Mouse (Mus musculus) spleen, postnatal 4 days (tissue): Measurements from ENCODE around the gene Jsrp1.

ENCODE experiments used
- DNase-seq, 2 experiments: peaks; one replicate each; pipeline ENCODE4 v3.0.0; 2022; ENCODE audit warnings: low spot score in 2 of 2

Gene Jsrp1

GRCm38 (mm10) chr10:80792175-80793032, 20.9 kb downstream of the Jsrp1 start:
- DNase-seq: peak in 1 of 2 experiments; percentile 69

GRCm38 (mm10) chr10:80791476-80792174, 21.7 kb downstream of the Jsrp1 start:
- no peak for DNase-seq

GRCm38 (mm10) chr10:80790761-80791404, 22.4 kb downstream of the Jsrp1 start:
- no peak for DNase-seq

DNA sequence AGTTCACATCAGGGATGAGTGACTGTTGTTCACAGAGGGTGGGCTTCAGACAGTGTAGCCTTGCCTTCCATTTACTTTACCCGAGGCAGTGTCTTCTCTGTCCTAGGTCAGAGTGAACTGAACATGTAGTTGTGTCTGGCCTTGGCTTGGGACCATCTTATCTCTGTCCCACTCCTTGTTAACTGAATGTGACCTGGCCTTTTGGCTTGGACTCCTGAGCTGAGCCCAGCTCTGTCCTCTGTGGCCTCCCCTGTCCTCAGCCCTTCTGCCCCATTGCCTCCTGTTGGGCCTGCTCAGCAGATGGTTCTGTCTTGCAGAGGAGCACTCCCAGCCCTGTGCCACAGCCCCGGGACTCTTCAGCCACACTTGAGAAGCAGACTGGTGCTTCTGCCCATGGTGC, 25.8 kb downstream of the Jsrp1 start:
- no peak for DNase-seq

- DNase-seq: no peak
Measured at GRCm38 (mm10) chr10:80785963-80786362, 27.3 kb downstream of the Jsrp1 start.

DNA sequence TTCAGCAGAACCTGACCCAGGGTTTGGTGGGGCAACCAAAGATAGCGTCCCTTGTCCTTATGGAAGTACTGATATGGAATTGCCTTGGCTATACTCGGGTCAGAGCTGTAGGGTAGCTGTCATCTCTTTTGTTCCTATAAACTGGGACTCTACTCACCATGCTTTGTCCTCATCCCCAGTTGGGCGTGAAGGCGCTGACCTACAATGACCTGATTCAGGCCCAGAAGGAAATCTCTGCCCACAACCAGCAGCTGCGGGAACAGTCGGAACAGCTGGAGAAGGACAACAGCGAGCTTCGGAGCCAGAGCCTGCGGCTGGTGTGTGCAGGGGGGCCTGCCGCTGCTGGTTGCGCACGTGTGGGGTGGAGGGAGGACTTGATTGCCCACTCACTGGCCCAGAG, 28.4 kb downstream of the Jsrp1 start:
- no peak for DNase-seq

DNA sequence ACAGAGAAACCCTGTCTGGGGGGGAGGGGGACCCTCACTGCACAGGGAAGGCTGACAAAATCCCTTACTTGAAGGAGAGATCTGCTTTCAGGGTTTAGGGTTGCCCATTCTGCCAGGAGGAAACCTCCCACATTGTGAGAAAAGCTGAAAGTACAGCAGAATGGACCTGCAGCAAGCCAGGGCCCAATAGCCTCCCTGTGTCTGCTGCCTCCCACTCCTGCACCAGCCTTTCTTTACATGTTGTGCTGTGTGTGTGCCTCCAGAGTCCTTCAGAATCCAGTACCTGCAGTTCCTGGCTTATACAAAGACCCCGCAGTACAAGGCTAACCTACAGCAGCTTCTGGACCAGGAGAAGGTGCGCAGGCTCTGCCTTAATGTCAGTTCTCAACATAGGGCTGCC, 29.0 kb downstream of the Jsrp1 start:
- no peak for DNase-seq

- DNase-seq: no peak
Measured at GRCm38 (mm10) chr10:80779565-80779964, 33.7 kb downstream of the Jsrp1 start.

- DNase-seq: no peak
Measured at GRCm38 (mm10) chr10:80777123-80777522, 36.2 kb downstream of the Jsrp1 start.

DNA sequence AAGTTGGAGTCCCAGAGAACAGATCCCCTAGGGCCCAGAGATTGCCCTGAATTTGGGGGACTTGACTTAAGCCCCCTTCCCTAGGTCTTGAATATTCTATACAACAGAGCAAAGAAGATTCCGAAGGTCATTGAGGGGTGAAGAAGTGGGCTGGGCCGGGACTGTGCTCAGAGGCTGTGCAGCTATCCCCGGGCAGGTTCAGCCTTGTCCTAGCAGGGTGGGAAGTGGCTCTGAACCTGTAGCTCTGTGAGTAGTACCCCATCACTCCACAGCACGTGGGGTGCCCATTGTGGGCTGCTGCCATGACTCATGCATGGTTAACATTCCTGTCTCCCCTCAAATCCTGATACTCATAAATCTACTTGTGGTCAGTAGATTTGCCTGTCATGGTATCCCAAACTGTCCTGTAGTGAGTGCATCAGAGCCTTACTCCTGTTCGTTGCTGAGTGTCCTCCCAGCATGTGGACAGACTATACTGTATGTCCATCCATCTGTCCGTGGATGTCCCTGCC, 36.9 kb downstream of the Jsrp1 start:
- DNase-seq: no peak

DNA sequence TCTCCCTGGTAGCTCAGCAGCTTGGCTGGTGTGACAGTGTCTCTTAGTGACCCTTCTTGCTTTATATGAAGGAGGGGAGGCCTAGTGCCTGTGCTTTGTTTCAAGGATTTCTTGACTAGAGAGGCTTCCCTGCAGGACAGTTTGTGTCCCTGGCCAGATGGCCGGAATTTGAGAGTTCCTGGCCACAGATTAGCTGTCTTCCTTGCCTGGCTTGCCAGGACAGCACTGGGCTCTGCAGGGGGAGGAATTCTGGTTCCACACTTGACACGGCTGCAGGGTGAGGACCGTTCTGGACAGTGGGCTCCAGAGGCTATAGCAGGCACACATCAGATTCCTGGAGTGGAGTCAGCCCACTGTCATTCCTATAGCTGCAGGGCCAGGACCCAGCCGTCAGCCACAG, 37.6 kb downstream of the Jsrp1 start:
- DNase-seq: no peak

GRCm38 (mm10) chr10:80774981-80775380, 38.3 kb downstream of the Jsrp1 start:
- no peak for DNase-seq

DNA sequence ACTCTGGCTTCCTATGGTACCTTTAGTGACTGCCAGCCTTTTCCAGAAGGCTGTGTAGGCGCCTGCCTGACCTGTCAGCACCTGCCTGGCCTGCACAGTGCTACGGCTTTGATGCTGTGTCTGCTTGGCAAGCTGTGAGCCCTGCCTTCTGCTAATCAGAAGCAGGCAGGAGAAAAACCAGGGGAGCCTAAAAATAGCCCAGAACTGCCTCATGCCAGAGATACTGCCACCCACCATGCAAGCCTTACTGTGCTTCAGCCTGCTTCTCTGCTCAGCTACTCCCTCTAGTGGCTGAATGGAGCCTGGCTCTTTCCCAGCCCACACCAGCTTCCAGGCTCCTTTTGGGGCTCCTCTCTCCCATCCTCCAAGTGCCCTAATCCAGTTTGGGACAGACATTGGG, 38.7 kb downstream of the Jsrp1 start:
- DNase-seq: peak; percentile 76 to 89

DNA sequence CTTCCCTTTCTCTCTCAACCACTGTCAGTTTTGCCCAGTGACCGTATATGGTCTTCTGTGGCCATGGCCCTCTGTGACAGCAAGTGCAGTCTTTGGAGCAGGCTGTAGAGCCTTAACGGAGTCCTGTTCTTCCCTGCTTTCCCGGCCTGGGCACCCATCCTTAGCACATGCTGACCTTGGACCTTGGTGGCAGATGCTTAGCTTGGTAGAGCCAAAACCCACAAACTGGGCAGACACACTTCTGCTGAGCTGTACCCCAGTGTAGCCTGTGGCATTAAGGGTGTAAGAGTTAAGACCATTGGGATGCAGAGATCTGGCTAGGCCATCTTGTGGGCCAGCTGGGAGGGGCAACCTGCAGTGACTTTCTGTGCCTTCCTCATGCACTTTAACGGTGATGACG, 39.5 kb downstream of the Jsrp1 start:
- DNase-seq: no peak

DNA sequence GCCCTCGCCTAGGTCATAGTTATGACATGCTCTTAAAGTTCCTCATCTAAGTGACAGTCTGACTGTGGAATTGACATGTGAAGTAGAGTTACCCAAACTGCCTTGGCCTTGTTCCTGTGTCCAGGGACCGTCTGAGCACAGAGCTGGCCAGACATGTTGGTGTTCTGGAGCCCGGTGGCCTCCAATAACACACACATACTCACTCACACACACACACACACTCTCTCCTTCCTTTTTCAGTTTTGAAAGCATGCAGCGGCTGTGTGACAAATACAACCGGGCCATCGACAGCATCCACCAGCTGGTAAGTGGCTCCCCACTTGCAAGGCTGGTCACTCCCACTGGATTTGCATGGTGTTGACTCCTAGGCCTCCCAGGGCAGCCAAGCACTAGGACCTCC, 44.9 kb downstream of the Jsrp1 start:
- DNase-seq: no peak

DNA sequence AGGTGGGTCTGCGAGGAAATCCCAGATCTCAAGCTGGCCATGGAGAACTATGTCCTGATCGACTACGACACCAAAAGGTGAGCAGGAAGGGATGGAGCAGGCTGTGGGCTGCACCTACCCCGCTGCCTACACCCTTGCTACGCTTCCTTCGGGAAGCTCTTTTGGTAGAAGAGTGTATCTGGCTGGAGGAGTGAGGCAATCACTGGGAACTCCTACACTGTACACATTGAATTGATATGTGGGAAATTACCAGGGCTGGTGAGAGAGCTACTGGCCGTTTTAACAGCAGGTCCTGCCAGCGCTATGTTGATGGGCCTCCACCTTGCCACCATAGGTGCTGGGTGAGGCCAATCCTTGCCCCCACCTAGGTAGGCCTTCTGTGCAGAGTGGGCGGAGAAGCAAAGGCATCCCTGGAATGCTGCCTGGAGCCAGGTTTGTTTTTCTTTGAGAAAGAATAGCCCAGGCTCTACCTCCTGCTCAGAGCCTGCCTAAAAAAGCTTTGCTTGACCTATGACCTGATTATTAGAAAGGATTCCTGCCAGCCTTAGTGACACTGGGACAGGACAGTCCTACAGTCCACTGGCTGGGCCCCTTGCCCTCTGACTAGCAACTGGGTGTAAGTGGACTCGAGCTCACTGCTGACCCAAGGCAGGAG, 47.0 kb downstream of the Jsrp1 start:
- DNase-seq: no peak

DNA sequence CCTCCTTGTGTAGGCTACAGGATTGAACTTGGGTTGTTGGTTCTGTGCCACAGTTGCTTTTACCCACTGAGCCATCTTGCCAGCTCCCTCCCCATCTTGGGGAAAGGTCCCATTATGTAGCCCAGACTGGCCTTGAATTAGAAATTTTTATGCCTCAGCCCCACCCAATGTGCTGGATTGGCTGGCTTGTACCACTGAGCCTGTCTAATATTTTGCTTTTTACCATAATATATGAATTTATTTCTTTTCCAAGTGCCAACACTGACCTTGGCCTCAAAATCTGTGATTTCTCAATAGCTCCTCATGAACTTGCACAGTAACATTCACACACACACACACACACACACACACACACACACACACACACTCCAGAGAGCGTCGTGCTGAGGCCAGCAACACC, 47.6 kb downstream of the Jsrp1 start:
- no peak for DNase-seq

DNA sequence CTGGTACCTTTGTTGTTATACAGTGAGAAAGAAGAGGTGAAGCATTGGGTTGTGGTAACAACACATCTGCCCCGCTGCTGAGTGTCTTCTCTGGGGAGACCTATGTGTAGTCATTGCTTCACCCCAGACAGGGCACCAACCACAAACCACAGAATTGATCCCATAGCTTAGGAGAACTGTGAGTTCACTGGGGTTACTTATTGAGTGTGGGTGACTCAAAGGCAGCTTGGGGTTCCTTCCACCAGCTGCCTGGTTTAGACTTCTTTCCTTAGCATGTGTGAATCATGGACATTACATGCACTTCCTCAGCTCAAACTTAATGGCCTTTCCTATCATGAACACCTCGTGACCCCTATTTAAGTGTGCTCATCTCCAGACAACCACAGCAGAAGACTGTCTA, 49.8 kb downstream of the Jsrp1 start:
- no peak for DNase-seq

DNA sequence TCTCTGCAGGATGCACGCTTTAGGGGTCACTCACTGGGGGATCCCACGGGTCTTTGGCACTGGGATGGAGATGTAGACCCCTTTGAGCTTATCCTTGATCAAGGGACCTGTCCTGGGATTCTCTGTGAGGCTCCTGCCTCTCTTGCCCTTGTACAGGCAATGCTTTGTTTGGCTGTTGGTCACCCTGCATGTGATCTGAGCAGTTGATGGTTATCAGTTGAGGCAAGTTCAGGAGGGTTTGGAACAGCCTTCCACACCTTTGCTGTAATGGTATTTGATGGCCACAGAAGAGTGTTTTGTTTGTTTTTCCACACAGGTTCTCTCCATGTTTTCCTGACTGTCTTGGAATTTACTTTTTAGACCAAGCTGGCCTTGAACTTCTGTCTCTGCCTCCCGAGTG, 51.5 kb downstream of the Jsrp1 start:
- DNase-seq: no peak

- no peak for DNase-seq
Measured at GRCm38 (mm10) chr10:80760596-80761524, 52.4 kb downstream of the Jsrp1 start.

DNA sequence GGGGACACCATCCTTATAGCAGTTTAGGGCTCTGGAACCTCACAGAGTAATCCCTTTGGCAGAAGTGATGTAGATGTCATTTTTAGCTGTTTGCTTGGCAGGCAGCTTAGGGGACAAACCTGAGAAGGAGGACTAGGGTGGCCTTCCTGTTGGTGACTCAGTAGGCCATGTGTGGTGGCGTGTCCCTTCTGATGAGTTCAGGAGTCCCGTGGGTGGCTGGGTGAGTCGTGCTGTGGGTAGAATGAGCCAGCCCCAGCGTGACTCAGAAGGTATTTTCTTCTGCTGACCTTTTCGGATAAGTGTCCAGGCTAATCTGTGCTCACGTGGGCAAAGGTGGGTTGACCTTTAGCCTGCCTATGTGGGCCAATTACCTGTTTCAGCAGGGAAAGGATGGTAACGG, 54.6 kb downstream of the Jsrp1 start:
- no peak for DNase-seq
